Mouse (Mus musculus): ENCODE results near the gene Olfr635. TPM values are rescaled to one million over a fixed set of nuclear protein-coding genes. Genes with fewer than 3 reads are reported as not detected.

Olfr635 gene
- not detected in 2 replicates for polyA plus RNA-seq (2012; rRNA removed)

GRCm38 (mm10) chr7:103970852-103971251 lies at the start of gene Olfr635:
Gene Olfr635 (plus strand): TSS chr7:103971152.

GRCm38 (mm10) chr7:103928525-103928924 lies 42.4 kb upstream of the Olfr635 start, which contains the start of gene Olfr631:
Gene Olfr631 (plus strand): TSS chr7:103928825.

GRCm38 (mm10) chr7:103934264-103934663 lies 36.7 kb upstream of the Olfr635 start, which contains the start of gene Olfr632:
Gene Olfr632 (plus strand): TSS chr7:103934347.

GRCm38 (mm10) chr7:103944137-103944536 lies 26.8 kb upstream of the Olfr635 start, which contains the start of gene Olfr633:
Gene Olfr633 (plus strand): TSS chr7:103944437.

DNA sequence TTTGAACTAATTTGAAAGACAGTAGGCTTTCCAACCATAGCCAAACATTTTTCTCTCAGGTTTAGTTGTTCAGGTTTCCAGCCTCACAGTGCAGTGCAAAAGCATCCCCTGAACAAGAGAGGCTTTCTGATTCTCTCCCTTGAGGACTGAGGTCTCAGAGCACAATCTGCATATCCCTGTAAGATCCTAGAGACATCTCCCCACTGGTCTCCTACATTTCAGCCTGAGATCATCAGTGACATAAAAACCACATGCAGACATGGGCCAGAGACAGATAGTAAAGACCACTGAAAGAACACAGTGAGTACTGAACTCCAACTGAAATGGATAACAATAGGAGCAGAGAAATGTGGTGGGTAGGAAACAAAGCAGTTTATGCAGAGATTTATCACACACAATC lies 27.5 kb downstream of the Olfr635 start, which contains the start of gene Olfr638:
Olfr638 (plus strand) TSS at position 301 of the 400 bp plus-strand sequence.

GRCm38 (mm10) chr7:104017203-104017602 lies 46.3 kb downstream of the Olfr635 start, which contains the start of gene Olfr639:
Gene Olfr639 (minus strand): TSS chr7:104017303.

GRCm38 (mm10) chr7:104025473-104025872 lies 54.5 kb downstream of the Olfr635 start, which contains the start of gene Olfr640:
Gene Olfr640 (minus strand): TSS chr7:104025573.

DNA sequence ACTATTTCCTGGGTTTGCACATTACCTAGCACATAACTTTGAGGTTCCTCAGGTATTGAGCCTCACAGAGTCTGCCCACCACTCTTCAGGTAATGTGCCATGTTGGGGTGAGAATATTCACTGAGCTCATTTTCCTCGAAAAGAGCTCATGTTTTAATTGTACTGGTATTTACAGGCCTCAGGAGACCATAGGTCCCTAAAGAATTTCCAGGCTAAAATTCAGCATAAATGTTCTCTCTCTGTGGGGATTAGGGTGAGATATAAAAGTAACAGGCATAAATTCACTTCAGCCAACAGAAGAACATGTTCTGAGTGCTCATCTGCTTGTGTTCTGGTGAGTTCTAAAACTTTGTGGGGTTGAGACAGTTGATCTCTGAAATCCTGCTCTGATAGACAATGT lies 64.2 kb downstream of the Olfr635 start, which contains the start of gene Olfr641:
Olfr641 (plus strand) TSS at position 301 of the 400 bp plus-strand sequence.

Other genes with a start within 250 kb of the Olfr635 start
- not detected in 2 replicates for gene Olfr628, start 240.8 kb upstream of the Olfr635 start, polyA plus RNA-seq (2012; rRNA removed)
- gene Olfr629, start 226.2 kb upstream of the Olfr635 start, polyA plus RNA-seq (2012; rRNA removed): not detected in 2 replicates
- not detected in 2 replicates for gene Olfr630, start 213.8 kb upstream of the Olfr635 start, polyA plus RNA-seq (2012; rRNA removed)
- not detected in 2 replicates for gene Olfr69, start 199.6 kb upstream of the Olfr635 start, polyA plus RNA-seq (2012; rRNA removed)
- not detected in 2 replicates for gene Olfr68, start 191.5 kb upstream of the Olfr635 start, polyA plus RNA-seq (2012; rRNA removed)
- not detected in 2 replicates for gene Olfr67, start 179.3 kb upstream of the Olfr635 start, polyA plus RNA-seq (2012; rRNA removed)
- gene Hbb-bt, start 157.2 kb upstream of the Olfr635 start, polyA plus RNA-seq (2012; rRNA removed): 19.7 and 97.2 TPM in 2 replicates
- gene Hbb-bs, start 143.1 kb upstream of the Olfr635 start, polyA plus RNA-seq (2012; rRNA removed): 178 and 1,004 TPM in 2 replicates
- gene Hbb-bh2, start 130.6 kb upstream of the Olfr635 start, polyA plus RNA-seq (2012; rRNA removed): not detected in 2 replicates
- not detected in 2 replicates for gene Hbb-bh1, start 128.0 kb upstream of the Olfr635 start, polyA plus RNA-seq (2012; rRNA removed)
- not detected in 2 replicates for gene Hbb-y, start 117.9 kb upstream of the Olfr635 start, polyA plus RNA-seq (2012; rRNA removed)
- gene Olfr66, start 84.9 kb upstream of the Olfr635 start, polyA plus RNA-seq (2012; rRNA removed): not detected in 2 replicates
- not detected in 2 replicates for gene Olfr64, start 76.7 kb upstream of the Olfr635 start, polyA plus RNA-seq (2012; rRNA removed)
- not detected in 2 replicates for gene Olfr65, start 67.7 kb upstream of the Olfr635 start, polyA plus RNA-seq (2012; rRNA removed)
- gene Olfr631, start 42.3 kb upstream of the Olfr635 start, polyA plus RNA-seq (2012; rRNA removed): 0.12 TPM in 1 of 2 replicates, not detected in the other
- gene Olfr632, start 36.8 kb upstream of the Olfr635 start, polyA plus RNA-seq (2012; rRNA removed): not detected in 2 replicates
- not detected in 2 replicates for gene Olfr633, start 26.7 kb upstream of the Olfr635 start, polyA plus RNA-seq (2012; rRNA removed)
- gene Olfr638, start 27.6 kb downstream of the Olfr635 start, polyA plus RNA-seq (2012; rRNA removed): not detected in 2 replicates
- not detected in 2 replicates for gene Olfr639, start 46.2 kb downstream of the Olfr635 start, polyA plus RNA-seq (2012; rRNA removed)
- gene Olfr640, start 54.4 kb downstream of the Olfr635 start, polyA plus RNA-seq (2012; rRNA removed): not detected in 2 replicates
- gene Olfr641, start 64.3 kb downstream of the Olfr635 start, polyA plus RNA-seq (2012; rRNA removed): not detected in 2 replicates
- gene Olfr642, start 81.5 kb downstream of the Olfr635 start, polyA plus RNA-seq (2012; rRNA removed): not detected in 2 replicates
- gene 4930516K23Rik, start 90.3 kb downstream of the Olfr635 start, polyA plus RNA-seq (2012; rRNA removed): not detected in 2 replicates
- gene Olfr644, start 100.7 kb downstream of the Olfr635 start, polyA plus RNA-seq (2012; rRNA removed): not detected in 2 replicates
- gene Olfr645, start 114.3 kb downstream of the Olfr635 start, polyA plus RNA-seq (2012; rRNA removed): not detected in 2 replicates
- not detected in 2 replicates for gene Olfr646, start 133.7 kb downstream of the Olfr635 start, polyA plus RNA-seq (2012; rRNA removed)
- gene Ubqln5, start 158.7 kb downstream of the Olfr635 start, polyA plus RNA-seq (2012; rRNA removed): not detected in 2 replicates
- gene Olfr643, start 166.3 kb downstream of the Olfr635 start, polyA plus RNA-seq (2012; rRNA removed): not detected in 2 replicates
- not detected in 2 replicates for gene Ubqln3, start 172.1 kb downstream of the Olfr635 start, polyA plus RNA-seq (2012; rRNA removed)
- not detected in 2 replicates for gene Ubqlnl, start 179.4 kb downstream of the Olfr635 start, polyA plus RNA-seq (2012; rRNA removed)
- not detected in 2 replicates for gene Olfm5, start 193.7 kb downstream of the Olfr635 start, polyA plus RNA-seq (2012; rRNA removed)
- not detected in 2 replicates for gene Olfr648, start 212.2 kb downstream of the Olfr635 start, polyA plus RNA-seq (2012; rRNA removed)
- not detected in 2 replicates for gene Olfr649, start 224.8 kb downstream of the Olfr635 start, polyA plus RNA-seq (2012; rRNA removed)
- 4.6 and 4.8 TPM in 2 replicates for gene Trim6, start 247.6 kb downstream of the Olfr635 start, polyA plus RNA-seq (2012; rRNA removed)